Mouse (Mus musculus) layer of hippocampus, postnatal 25 days (tissue): ENCODE measurements around the gene Polm. TPM values are rescaled to one million over a fixed set of nuclear protein-coding genes. Genes with fewer than 3 reads are reported as not detected.

Experiments
- DNase-seq, 2 experiments: peaks; one replicate each; pipeline ENCODE4 v3.0.0; 2022; ENCODE audit warnings: mixed read lengths in 2 of 2, low spot score in 1 of 2; ENCODE audit errors: extremely low spot score in 1 of 2
- total RNA-seq, 2 experiments: library from RNA; stranded (reverse); gene quantifications; 2 replicates each; pipeline ENCODE4 v1.2.3; 2021

Polm gene
- total RNA-seq, 2 experiments from 2014 or later, result 10.0 to 14.5 TPM

DNA sequence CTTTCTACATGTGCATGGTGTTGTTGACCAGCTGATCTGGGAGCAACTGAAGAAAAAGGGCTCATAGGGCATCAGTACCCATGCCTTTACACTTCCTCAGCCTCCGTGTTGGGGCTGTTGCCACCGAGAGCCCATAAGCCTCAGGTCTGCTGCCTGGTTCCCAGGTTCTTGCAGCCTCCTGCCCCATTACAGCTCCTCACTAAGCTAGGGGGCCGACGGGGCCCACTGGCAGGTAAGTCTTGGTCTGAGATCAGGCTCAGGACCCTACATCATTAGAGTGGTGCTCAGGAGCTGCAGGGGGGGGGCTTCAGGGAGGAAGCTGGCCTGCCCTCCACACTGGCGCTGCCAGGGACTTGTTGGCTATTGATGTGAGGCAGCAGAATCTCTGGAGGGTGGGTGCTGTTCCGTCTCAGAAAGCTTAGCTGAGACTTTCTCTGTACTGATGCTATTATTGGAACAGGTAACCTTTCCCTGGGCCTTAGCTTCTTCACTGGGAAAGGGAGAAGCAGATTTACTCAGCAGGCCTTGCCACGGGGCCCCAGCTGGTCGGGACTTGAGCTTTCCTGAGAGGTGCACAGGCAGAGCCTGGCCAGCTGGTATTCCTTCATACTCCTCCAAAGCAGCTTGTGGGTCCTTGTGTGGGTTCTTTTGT is 18.8 kb upstream of the Polm start:
- DNase-seq, result no peak

GRCm38 (mm10) chr11:5855902-5856301 is 18.1 kb upstream of the Polm start:
- DNase-seq, result peak in 1 of 2 experiments; percentile 31

DNA sequence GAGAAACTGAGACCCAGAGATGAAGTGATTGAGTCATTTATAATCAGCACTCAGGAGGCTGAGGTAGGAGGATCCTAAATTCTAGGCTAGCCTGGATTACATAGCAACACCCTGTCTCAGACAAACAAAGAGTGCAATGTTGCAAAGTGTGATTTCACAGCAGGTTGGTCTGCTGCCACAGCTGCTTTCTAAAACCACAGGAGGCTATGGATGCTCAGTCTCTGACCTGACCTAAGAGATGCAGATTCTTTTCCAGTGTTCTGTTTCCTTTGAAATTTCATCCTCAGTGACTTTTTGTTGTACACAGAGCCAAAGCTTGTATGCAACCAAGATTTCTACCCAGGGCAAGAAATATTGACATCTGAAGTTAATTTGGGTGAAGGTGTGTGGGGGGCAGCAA is 17.7 kb upstream of the Polm start:
- no peak for DNase-seq

DNA sequence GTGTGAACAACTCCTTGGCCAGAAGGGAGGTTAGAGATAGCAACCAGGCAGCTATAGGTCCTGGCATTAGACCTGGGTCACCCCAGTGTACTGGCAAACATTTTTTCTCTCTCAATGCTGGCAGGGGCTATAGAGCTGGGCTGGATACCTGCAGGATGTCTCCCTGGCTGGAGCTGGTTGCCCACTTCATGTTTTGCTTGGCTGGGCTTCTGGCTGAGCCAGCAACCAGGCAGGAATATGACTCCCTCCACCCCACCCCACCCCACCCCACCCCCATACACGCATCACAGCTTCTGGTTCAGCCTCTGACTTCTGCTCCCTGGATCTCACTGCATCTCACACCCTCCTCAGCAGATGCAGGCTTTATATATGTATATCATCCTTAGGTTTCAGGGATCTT is 14.5 kb upstream of the Polm start:
- no peak for DNase-seq

- DNase-seq, result no peak
Observed at GRCm38 (mm10) chr11:5851021-5851736, 13.4 kb upstream of the Polm start.

GRCm38 (mm10) chr11:5850452-5850851 is 12.6 kb upstream of the Polm start:
- no peak for DNase-seq

DNA sequence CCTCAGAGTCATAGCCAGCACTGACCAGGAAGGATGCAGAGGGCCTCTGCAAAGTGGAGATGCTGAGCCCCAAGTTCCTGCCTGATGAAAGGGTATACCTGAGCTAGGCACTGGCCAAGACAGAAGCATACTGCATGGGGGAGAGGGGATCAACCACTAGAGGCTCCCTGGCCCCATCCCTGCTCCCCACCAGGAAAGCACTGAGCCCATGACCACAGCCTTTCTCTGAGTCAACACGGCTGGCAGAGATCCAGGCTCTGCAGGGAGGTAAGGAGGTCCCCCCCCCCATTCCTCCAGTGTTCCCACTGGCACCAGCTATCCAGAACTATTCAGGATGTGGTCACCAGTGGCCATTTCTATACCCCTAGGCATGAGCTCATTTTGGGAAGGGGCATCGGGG is 11.5 kb upstream of the Polm start:
- no peak for DNase-seq

- DNase-seq, result peak; percentile 35 to 38
Observed at GRCm38 (mm10) chr11:5848741-5849140, 10.9 kb upstream of the Polm start.

GRCm38 (mm10) chr11:5846639-5847345 is 9.0 kb upstream of the Polm start:
- no peak for DNase-seq

GRCm38 (mm10) chr11:5843131-5843530 is 5.3 kb upstream of the Polm start:
- no peak for DNase-seq

- no peak for DNase-seq
Observed at GRCm38 (mm10) chr11:5841751-5842150, 3.9 kb upstream of the Polm start.

DNA sequence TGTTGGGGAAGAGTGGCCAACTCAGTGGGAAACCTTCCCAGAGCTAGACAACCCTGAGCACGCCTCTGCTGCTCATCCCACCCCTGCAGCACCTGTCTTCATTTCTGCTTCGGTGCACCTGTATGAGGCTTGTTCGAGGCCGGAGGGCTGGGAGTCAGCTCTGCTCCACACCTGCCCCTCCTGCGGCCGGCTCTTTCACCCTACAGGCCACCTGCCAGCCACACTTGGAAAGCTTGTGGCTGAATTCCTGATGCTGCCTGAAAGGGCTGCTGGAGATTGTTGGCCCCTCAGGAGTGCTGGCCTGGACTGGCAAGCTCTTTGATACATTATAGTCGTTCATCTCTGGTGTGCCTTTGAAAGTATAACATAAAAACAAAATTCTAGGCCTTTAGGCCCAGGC is 2.5 kb upstream of the Polm start:
- no peak for DNase-seq

GRCm38 (mm10) chr11:5836126-5836525 is 1.7 kb downstream of the Polm start:
- DNase-seq, result no peak

DNA sequence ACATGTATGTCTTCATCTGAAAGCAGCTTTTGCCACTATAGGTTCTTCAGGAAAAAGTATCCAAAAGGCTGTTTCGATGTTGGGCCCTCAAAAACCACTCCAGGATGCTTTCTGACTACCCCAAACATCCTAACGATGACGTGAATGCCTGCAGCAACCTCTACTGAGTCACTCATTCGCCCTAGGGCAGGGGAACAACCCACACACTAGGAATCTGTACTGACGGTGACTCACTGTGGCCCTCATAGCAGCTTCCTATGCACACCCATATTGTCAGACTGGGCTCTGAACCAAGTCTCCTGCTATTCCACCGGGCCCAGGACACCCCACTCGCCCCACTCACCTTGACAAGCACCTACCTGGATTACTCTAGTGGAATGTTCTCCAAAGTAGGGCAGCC is 2.8 kb downstream of the Polm start:
- no peak for DNase-seq

- DNase-seq, result no peak
Observed at GRCm38 (mm10) chr11:5834506-5834905, 3.3 kb downstream of the Polm start.

DNA sequence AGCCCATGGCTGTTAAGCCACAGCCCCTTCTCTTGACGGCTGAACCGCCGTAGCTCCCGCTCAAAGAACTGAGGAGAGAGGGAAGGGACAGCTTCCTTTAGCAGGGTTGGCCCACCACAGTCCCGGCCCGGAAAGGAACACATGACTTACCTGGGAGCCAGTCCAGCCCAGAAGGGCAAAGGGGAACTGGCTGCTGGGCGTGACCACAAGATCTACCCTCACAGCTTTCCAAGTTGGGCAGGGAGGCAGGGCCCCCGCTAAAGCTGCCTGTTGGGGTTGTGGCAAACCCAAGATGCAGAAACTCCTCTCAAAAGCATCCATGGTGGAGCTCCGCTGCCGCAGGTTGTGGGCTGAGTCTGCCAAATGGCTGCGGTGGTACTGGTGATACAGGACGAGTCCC is 8.5 kb downstream of the Polm start:
- DNase-seq, result no peak

DNA sequence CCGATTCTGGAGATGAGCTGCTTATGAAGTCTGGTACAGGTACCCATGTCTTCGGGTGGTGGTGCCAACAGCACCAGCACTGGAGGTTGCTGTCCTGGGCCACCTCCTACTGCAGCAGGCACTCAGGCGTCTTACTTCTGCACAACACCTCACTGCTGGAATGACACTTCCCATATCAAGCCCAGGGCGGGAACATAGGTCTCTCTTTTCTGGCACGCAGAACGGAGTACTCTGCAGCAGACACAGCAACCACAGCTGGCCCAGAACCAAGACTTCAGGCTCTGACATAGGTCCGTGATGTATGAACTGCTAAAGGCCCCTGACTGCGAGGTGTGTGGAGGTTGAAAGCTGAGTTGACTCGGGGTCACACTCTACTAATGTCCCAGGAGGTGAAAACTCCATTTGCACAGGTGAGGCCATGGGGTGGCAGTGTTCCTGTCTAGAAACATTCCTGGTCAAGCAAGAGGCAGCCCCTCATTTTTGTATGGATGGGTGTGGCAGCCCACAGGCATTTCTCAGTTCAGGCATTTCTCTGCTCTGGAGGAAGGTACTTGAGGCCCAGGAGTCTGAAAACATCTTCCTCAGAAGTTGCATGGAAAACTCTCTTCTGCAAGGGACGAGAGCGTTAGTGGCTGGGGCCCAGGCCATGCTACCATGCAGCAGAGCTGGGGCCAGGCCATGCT is 9.2 kb downstream of the Polm start:
- no peak for DNase-seq

DNA sequence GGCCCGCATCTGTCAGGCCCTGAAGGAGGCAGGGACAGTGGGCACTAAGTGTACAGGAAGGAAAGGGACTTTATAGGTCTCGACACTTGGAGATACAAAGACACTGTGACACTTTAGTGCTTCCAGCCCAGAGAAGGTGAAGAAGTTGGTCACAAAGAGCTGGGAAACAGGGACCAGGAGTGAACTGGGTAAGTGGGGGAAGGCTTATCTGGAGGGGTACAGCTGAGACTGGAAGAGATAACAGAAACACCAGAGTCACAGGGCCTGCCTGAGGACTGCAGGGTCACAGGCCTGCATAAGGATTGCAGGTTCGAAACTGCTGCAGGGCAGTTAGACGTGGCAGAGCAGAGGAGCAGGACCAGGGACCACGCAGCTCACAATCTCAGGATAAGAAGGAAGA is 9.9 kb downstream of the Polm start:
- DNase-seq, result no peak

DNA sequence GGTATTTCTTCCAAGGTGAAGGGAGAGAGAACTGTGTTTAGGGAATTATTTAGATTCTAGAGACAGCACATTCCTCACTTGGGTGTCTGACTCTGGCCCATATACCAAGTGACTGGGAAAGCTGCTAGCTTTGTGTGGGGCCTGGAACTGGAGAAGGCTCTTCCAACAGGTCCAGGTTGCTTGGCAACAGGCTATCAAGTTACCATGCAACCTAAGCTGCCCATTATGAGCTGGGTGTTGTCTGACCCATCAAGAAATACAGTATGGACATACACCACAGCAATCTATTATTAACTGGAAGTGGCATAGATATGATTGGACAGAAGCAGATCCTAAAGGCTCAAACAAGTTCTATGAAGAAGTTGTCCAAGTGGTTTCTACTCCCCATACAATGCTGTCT is 12.4 kb downstream of the Polm start:
- no peak for DNase-seq

- no peak for DNase-seq
Observed at GRCm38 (mm10) chr11:5819223-5819622, 18.6 kb downstream of the Polm start.

DNA sequence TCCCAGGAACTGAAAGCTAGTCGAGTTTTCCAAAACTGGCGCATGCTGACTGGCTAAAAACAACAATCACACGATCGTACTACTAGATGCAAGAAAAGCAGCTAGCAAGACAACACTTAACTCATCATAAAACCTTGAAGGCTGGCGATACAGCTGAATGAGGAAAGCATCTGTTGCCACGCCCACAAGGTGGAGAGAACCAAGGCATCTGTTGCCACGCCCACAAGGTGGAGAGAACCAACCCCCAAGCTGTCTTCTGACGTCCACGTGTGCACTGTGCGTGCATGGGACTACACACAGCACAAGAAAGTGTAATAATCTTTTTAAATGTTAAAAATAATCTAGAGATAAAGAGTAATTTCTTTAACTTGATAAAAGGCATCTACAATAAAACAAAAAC is 24.4 kb downstream of the Polm start:
- DNase-seq, result no peak
